Mouse (Mus musculus) NIH3T3 (cell line): ENCODE measurements around the gene B3gnt4.

Experiments
- DNase-seq: peaks from one replicate; pipeline ENCODE4 v3.0.0-alpha.2; 2012; ENCODE audit warnings: low read depth

The B3gnt4 gene

GRCm38 (mm10) chr5:123525916-123526495, 15.7 kb downstream of the B3gnt4 start:
- no peak for DNase-seq

GRCm38 (mm10) chr5:123528641-123529040, 18.4 kb downstream of the B3gnt4 start:
- no peak for DNase-seq

GRCm38 (mm10) chr5:123530056-123530455, 19.8 kb downstream of the B3gnt4 start:
- no peak for DNase-seq

- DNase-seq: no peak
Measured at GRCm38 (mm10) chr5:123533801-123534200, 23.5 kb downstream of the B3gnt4 start.

GRCm38 (mm10) chr5:123555693-123556092, 45.4 kb downstream of the B3gnt4 start:
- DNase-seq: no peak

GRCm38 (mm10) chr5:123556451-123556850, 46.2 kb downstream of the B3gnt4 start:
- DNase-seq: peak; percentile 5

- DNase-seq: no peak
Measured at GRCm38 (mm10) chr5:123559588-123559987, 49.3 kb downstream of the B3gnt4 start.

GRCm38 (mm10) chr5:123561128-123561527, 50.9 kb downstream of the B3gnt4 start:
- DNase-seq: no peak
